Mouse (Mus musculus): Measurements from ENCODE around the gene BC055324. TPM values are rescaled to one million over a fixed set of nuclear protein-coding genes. Genes with fewer than 3 reads are reported as not detected.

The BC055324 gene
- polyA plus RNA-seq, 1 experiment = 8.2 TPM

DNA sequence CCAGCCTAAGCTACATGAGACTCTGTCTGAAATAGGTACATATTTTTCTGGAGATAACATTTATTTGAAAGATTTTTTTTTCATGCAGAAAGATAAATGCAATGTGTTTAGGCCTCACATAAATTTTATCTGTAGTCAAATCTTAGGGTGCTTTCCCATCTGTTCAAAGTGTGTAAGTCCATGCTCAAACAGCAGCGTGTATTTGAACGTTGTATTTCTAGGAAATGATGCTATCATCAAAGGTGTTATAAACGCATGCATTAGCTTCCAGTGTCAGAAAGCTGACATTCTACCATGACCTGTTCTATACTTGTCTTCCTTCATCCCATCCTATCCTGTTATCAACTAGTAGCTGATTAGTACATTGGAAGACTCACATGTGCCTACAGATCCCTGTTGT lies 91.2 kb downstream of the BC055324 start:
- no peak for TF ChIP-seq CTCF (IDR thresholded peaks at IDR 0.05; ENCODE audit: borderline replicate concordance, extremely low read depth, insufficient read depth, insufficient read length)
- TF ChIP-seq POLR2A (IDR thresholded peaks at IDR 0.05; ENCODE audit: borderline replicate concordance, extremely low read depth, insufficient read depth, insufficient read length, poor library complexity, severe bottlenecking) = no peak
- DNase-seq (ENCODE audit: low read depth) = no peak

- no peak for DNase-seq (ENCODE audit: low read depth)
- TF ChIP-seq CTCF (IDR thresholded peaks at IDR 0.05; ENCODE audit: borderline replicate concordance, extremely low read depth, insufficient read depth, insufficient read length) (no peak), POLR2A (IDR thresholded peaks at IDR 0.05; ENCODE audit: borderline replicate concordance, extremely low read depth, insufficient read depth, insufficient read length, poor library complexity, severe bottlenecking) (no peak)
Measured at GRCm38 (mm10) chr1:163900168-163900567, 94.4 kb downstream of the BC055324 start.

DNA sequence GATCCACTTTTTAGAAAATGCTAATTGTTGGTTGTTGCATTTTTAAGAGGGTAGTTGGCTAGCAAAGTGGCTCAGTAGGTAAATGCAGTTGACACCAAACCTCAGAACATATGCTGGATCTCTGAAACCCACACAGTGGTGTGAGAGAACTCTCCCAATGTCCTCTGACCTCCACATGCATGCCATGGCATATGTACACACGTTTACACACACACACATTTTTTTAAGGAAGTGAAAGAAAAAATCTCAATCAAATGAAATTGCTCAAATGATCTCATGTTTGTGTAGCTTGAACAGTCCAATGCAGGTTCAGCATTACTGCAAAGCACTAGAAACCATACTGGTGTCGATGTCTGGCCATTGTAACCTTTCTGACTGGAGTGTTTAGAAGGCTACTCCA lies 95.0 kb downstream of the BC055324 start:
- no peak for DNase-seq (ENCODE audit: low read depth)
- TF ChIP-seq CTCF (IDR thresholded peaks at IDR 0.05; ENCODE audit: borderline replicate concordance, extremely low read depth, insufficient read depth, insufficient read length) (no peak), POLR2A (IDR thresholded peaks at IDR 0.05; ENCODE audit: borderline replicate concordance, extremely low read depth, insufficient read depth, insufficient read length, poor library complexity, severe bottlenecking) (no peak)

DNA sequence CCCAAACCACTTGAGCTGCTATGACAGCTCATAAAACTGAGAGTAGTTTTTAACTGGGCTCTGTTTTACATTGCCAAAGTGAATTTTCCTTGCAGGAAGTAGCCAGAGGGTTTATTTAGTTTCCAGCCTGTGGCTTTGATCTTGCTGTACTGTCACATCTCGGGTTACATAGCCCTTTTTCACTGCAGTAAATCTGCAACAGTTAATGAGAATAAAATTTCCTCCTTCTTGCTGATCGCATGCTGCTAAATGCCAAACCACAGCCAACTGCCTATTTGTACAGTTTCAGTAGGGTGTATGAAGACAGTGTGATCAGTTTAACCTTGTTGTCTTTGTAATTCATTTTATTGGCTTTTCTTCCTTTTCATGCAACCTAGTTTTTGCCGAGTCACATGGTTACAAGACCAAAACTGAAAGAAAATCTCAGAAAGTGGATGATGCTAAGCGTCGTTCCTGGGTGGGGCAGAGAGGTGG lies 96.3 kb downstream of the BC055324 start:
- TF ChIP-seq CTCF (IDR thresholded peaks at IDR 0.05; ENCODE audit: borderline replicate concordance, extremely low read depth, insufficient read depth, insufficient read length) (no peak), POLR2A (IDR thresholded peaks at IDR 0.05; ENCODE audit: borderline replicate concordance, extremely low read depth, insufficient read depth, insufficient read length, poor library complexity, severe bottlenecking) (no peak)
- DNase-seq (ENCODE audit: low read depth) = peak; percentile 13

Other genes with a start within 250 kb of the BC055324 start
- gene Kifap3, start 215.2 kb downstream of the BC055324 start, polyA plus RNA-seq (2012; rRNA removed) = 63.0 and 96.7 TPM in 2 replicates
- gene Scyl3, start 65.7 kb downstream of the BC055324 start, polyA plus RNA-seq (2012; rRNA removed) = 17.2 and 18.2 TPM in 2 replicates
- 3.0 and 3.5 TPM in 2 replicates for gene Mettl18, start 93 bp upstream of the BC055324 start, polyA plus RNA-seq (2012; rRNA removed)
- gene Sele, start 53.4 kb upstream of the BC055324 start, polyA plus RNA-seq (2012; rRNA removed) = 0.03 and 0.05 TPM in 2 replicates
- 0.12 TPM in 1 of 2 replicates, not detected in the other for gene Sell, start 67.2 kb upstream of the BC055324 start, polyA plus RNA-seq (2012; rRNA removed)
- not detected in 2 replicates for gene Selp, start 120.5 kb upstream of the BC055324 start, polyA plus RNA-seq (2012; rRNA removed)
- gene F5, start 157.0 kb upstream of the BC055324 start, polyA plus RNA-seq (2012; rRNA removed) = 0.16 and 0.36 TPM in 2 replicates